Mouse (Mus musculus): Measurements from ENCODE around the gene Gm49373.

The Gm49373 gene

DNA sequence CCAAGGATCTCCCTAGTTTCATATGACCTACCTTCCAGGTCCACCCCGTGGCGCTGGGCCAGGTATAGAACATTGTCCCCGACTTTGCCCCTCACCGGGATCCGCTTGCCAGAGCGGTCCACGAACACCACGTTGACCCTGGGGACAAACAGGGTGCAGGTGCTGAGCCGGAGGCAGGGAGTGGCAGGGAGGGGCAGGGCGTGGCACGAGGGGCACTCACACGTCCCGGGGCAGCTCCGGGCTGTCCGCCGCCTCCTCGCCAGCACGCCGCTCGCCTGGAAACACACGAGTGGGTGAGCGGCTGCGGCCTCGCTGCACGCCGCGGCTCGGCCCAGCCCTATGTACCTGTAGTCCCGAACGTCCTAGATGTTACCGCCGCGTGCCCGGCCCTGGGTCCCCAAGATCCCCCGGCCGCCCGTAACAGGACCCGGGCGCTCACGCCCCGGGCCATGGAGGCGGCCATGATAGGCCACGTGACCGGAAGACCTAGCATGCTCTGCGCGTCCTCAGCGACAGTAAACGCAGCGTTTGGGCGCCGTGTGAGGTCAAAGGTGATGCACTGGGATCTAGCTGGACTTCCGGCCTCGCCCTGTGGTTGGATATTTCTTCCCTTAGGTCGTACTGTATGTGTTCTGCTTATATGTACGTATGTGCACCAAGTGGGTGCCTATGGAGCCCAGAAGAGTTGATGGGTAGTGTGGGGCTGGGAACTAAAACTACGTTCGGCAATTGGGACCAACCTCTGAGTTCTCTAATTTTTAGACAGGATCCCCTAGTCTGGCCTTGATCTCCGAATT is at the start of gene Gm49373, which contains the start of gene Fdx1l:
Gene Gm49373 (minus strand): TSS at position 53 of the 797 bp plus-strand sequence.
Gene Fdx1l (minus strand): TSS at position 571 of the 797 bp plus-strand sequence.
- peak; percentile 90 to 92 for DNase-seq

DNA sequence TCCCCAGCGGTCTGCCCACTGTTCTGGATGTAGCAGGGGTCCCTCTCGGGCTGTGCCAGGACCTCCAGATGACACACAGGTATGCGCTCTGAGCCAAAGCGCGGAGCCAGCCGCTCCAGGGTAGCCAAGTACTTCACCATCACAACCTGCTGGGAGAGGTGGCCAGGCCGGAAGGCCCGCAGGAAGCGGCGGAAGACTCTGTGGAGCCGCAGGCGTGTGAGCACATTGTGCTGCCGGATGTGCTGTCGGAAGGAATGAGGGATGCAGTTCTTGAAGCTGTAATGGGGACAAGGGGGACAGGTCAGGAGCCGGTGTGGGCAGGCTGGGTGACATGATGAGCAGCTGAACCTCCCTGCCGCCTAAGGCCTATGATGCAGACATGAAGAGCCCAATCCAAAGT is 48.6 kb upstream of the Gm49373 start:
- peak in 1 of 2 experiments; percentile 22 for DNase-seq

DNA sequence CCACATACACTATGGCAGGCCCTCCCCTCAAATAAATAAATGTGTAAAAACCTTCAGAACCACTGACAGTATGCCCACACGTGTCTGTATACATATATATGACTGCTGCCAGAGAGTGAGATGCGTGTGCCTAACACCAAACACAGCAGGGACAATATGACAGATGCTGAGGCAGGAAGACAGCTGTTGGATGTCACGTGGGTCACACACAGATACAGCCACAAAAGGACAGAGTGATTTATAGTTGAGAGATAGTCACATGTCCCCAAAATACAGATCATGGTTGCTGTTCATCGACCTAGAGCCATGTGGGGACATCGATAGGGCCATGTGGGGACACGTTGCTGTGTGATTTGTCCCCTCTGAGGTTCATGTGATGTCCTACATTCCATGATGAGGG is 44.2 kb upstream of the Gm49373 start:
- no peak for DNase-seq

DNA sequence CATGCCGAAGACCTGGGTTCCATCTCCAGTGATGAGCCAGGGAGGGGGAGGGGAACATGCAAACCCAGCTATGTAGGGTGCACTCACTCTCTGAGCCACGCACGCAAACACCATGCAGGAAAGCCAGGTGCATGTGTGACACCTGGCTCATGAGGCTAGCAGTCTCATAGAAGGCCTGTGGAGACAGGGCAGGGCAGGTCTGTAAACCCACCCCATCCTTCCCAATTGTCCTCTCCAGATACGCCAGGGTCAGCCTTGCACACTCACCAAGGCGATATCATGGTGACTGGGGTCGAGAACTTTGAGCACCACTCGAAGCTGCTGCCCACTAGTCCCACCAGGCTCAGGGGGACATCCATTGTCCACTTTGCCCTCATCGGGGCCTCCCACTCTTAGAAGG is 42.2 kb upstream of the Gm49373 start:
- DNase-seq, result no peak

DNA sequence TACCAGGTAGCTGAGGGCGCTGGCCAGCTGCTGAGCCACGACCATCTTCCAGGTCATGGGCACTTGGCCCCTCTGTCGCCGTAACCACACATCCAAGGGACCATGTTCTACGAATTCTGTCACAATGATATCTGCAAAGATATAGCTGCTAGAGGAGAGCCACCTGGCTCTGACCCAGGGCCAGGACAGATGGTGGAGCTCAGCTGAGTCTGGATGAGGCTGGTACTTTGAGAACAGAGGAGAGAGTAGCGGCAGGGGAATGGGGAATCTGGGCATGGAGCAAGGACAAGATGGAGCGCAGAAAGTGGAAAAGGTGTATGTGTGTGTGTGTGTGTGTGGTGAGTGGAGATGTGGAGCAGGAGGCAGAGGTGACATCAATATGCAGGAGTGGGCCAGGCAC is 41.3 kb upstream of the Gm49373 start:
- DNase-seq, result no peak

DNA sequence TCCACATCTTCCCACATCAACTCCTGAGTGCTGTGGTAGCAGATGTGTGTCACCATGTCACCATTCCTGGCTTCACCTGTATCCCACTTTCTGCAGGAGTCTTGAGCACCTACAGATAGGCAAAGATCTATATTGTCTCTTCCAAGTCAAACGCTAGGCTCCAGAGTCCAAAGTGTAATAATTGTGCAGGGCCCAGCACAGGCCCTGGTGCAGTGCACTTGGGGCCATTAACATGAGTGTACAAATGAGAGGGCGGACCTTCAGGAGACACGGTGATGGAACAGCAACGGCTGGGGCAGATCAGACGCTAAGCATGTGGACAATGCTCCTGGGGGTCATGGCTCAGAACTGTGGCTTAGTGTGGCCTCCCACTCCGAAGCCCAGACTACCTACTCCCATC is 40.9 kb upstream of the Gm49373 start:
- DNase-seq, result no peak

DNA sequence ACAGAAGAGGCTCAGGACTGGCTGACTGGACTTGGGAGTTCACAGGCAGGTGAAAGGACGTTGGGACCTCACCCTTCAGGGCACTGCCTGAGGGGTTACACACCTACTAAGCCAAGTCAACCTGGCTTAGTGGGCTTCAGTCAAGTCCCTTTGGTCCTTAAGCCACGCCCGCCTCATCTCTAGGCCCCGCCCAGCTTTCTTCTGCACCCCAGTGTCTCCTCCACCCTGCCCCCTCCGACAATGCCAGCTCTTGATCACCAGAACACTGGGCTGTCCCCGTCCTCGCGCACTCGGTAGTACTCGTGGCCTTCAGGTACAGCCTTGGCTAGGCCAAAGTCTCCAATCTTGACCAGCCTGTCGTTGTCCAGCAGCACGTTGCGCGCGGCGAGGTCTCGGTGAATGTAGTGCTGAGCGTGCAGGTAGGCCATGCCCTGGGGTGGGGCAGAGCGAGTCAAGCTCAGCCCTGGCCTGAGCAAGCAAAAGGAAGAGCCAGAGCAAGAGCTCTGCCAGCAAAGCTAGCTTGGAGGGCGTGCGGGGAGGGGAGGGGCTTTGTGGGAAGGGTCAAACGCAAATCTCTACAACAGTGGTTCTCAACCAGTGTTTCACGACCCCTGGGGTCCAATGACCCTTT is 34.8 kb upstream of the Gm49373 start:
- no peak for DNase-seq

DNA sequence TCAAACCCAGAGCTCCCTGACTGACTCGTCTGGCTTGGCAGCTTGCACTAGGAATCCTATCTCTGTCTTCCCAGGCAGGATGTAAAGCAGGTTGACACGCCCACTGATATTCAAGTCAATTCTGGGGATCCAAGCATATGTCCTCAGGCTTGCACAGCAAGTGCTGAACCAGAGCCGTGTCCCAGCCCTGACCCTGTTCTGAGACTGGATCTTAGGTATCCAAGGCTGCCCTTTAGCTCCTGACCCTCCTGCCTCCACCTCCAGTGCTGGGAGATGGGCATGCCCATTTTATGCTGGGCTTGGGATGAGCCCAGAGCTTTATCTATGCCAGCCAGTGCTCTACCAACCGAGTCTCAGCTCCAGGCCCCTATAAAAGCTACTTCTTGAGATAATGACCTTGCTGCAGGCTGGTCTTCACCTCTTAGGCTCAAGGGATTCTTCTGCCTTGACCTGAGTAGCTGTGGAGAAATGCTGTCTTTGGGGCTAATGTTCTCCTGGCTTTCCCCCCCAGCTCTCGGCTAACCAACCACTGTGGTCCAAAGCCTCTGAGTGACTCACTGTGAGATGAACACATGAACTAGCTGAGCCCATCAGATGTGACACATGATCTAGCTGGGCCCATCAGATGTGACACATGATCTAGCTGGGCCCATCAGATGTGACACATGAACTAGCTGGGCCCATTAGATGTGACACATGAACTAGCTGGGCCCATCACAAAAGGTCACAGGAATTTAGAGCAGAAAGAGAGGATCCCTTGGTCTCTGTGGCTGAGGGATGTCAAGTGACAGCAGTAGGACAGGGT is 33.1 kb upstream of the Gm49373 start:
- DNase-seq, result no peak

DNA sequence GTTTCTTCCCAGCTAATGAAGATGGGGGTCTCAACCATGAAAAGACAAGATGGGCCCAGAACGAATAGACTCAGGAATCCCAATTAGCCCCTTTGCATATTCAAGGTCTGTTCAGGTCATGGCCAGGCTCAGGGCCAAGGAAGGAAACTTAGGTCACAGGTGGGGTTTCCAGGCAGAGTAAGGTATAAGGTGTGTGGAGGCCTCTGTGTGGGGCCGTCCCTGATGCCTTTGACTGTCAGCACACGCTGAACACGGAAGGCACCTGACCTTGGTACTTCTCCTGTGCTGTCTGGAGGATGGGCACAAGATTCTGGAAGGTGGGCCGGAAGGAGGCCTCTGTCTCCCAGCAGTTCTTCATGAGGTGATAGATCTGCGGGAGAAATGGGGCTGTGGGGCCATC is 31.9 kb upstream of the Gm49373 start:
- no peak for DNase-seq

DNA sequence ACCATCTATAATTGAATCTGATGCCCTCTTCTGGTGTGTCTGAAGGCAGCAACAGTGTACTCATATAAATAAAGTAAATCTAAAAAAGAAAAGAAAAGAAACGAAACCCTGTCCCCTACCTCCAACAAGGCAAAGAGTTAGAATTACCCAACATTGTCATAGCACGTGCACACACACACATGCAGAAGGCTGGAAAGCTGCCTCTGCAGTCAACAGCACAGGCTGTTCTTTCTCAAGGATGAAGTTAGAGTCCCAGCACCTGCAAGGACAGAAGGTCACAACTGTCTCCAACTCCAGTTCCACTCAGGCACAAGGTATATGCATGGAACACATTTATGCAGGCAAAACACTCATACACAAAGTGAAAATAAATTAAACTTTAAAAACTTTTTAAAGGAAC is 29.2 kb upstream of the Gm49373 start:
- DNase-seq, result no peak

DNA sequence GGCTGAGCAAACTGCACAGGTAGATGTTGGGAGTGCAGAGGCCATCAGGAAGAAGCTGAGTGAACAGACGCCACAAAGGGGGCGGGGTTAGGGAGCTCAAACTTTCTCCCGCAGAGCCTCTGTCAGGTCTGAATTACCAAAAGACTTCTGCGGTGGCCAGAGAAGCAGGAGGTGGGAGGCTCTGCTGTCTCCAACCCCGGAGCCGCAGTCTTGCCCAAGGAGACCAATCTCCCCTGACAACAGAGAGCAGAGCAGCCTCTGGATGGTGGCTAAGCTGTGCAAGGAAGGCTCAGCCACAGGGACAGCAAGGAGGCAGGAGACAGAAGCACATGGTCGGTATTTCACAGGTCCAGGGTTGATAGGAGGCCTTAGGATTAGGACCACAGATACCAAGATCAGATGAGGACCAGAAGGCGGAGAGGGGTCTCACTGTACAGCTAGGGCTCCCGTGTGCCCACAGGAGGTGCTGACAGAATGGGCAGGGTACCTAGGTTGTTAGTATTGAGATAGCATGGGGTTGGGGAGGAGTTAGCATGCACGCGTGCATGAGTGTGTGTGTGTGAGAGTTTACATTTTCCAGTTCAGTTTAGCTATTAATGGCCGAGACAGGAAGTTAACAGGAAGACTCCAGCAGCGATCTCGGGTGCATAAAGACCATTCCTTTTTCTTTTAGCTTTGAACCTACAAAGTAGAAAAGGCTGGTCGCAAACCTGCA is 27.7 kb upstream of the Gm49373 start:
- no peak for DNase-seq

DNA sequence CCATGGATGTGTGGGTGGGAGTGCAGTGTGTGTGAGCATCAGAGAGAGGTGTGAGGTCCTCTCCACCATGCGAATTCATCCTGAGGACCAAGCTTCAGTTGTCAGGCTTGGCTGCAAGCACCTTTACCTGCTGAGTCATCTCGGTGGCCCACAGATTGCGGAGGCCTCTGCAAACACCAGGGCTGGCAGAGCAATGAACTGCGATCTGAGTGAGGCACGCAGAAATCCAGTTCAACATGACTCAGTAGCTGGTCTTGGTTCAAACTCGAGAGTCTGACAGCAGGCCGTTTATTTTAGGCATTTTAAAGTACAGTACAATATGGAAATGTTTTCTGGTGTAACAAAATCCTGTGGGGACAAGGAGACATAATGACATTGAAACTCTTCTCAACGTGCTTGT is 24.9 kb upstream of the Gm49373 start:
- DNase-seq, result no peak

DNA sequence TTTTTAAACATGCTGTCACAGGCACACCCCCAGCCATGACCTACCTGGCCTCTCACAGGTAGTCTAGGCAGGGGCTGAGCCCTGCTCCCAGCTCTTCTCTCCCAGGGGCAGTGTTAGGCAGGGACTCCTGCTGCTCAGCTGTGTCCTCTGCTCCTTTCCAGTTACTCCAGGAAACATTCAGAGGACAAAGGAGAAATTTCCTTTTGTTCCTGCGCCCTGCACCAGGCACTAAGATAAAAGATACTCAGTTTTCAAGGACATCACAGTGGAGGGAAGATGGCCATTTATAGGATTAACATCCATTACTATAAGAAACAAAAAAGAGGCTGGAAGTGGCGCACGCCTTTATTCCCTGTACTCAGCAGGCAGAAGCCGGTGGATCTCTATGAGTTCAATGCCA is 23.1 kb upstream of the Gm49373 start:
- DNase-seq, result no peak

DNA sequence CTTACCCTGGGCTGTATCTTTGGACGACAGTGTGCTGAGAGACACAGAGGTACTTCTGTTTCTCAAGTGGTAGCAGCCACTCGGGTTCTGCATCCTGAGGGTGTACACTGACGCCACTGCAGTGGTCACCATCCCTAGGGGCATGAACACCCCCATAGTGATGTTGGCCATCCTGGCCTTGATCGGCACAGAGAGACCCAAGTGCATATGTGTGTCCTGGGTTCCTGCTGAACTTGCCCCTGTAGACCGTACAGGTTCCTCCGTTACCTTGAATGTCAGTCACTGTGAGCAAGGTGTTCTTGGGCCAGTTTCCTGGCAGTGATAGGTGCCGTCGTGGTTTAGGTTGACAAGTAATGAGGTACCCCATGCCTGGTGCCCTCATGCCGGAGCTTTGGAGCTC is 20.5 kb upstream of the Gm49373 start:
- DNase-seq, result no peak

DNA sequence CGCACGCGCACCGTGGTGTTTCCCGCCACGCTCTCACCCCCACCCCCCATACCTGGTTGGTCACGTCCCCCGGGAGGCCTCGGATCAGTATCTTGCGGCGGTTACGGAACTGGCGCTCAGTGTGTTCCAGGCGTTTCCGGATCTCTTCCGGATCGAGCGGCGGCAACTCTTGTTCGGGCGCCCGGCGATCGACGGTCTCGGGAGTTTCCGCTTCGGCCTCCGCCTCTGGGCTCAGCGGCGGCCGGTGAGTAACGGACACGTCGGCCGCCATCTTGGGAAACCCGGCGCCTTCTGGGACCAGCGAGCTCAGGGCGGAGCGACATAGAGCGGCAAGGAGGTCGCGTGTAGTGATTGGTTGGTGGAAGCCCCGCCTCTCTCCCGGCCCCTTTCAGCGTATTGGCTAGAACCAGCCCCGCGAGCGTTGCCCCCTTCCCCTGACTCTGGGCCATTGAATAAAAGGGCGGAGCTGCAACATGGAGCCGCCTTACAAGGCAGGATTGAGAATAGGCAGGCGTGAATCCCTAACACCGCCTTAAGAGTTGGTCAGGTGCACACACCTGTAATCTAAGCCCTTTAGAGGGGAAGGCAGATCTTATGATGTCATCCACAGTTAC is 18.9 kb upstream of the Gm49373 start, which contains the start of the genes Gm38431 and Raver1:
Gene Gm38431 (minus strand): TSS at position 291 of the 614 bp plus-strand sequence.
Gene Raver1 (minus strand): TSS at position 302 of the 614 bp plus-strand sequence.
- DNase-seq, result peak; percentile 99

DNA sequence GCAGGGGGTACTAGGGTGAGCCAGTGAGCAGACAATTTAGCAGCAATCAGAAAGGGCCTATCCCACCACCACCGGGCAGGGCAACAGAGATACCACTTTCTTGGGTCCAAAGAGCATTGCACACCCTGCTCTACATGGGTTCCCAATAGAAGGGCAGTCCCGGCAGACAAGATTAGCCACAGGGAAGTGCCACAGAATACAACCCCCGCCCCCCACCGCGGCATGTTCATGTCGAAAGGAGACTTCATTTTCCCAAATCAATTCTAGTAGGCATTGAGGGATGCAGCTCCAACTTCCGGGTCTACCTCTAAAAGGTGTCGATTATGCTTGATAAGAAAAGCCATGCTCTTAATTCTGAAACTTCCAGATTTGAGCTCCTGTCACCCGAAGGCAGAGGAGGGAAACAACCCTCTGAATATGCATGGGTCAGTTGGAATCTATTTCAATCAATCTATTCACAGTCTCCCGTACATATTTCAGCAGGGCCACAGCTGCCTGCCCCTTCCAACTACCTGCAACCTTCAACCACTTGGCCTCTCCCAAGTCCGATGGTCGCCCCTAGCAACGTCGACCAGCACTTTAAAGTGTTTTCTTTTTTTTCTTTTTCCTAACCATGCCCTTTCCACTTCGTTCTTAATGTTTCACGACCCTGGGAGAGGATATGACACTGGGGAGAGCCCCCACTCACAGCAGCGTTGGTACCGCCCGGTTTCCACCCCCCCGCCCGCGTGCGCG is 18.2 kb upstream of the Gm49373 start:
- DNase-seq, result no peak

DNA sequence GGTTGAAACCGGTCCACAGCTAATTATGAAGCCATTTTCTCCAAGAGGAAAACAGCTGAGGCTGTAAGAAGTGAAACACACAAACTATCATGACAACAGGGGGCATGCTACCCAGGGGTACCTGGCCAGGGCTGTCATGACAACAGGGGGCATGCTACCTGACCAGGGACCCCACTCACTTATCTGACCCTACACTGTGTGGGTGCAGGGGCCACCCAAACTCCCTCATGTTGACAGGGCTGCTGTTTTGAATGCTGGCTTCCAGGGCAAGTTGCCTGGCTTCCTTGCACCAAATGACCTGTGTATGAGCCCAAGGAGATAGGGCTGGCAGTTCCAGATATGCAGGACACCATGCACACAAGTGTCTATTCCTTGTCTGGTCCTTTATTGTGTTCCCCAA is 17.6 kb upstream of the Gm49373 start:
- DNase-seq, result no peak

DNA sequence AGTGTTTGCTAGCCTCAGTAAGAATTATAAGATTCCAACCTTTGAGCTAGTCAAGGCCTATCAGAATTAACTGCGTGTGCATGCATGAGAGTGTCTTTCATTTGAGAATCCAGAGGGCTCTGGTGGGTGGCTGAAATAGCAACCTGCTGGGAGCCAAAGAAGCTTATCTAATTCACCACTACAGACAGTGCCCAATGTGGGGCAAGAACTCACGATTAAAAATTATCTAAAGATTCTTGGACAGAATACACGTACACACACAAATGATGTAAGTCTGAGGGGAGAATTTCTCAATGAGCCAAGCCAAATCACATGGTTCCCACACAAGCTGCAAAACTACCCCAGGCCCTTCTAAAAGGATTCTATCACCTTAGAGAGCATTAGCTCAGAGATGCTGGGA is 10.4 kb upstream of the Gm49373 start:
- DNase-seq, result no peak

DNA sequence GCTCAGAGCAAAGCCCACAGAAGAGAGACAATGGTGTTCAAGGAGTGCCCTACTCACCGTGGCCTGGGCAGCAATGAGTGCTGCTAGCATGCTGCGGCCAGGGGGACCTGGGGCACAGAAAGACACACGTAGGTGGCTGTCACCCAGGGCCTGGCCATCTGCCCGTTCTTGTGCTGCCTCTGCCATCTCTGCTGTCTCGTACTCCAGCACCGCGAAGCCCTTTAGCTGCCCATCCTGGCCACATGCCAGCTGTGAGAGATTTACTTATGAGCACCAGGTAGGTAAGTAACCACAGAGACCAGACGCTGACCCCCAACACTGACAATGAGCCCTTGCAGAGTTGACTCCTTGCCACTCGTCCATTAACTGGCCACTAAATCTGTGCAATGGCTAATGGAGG is 8.2 kb upstream of the Gm49373 start:
- no peak for DNase-seq

DNA sequence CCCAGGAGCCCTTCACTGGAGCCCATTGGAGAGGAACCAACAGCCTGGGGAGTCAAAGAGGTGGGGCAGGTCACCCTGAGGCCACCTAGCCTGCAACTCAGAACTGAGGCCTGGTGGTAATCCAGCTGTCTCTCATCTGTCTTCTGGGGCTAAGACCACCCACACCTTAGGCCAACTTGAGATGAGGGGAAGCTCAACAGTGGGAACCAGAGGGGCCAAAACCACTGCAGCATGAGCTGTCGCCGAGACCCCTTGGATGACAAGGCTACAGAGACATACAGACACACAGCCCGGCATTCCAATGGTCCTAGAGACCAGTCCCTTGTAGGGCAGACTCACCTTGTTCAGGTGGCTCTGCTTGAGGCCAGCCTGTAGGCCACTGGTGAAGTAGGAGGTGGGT is 2.7 kb upstream of the Gm49373 start:
- no peak for DNase-seq

DNA sequence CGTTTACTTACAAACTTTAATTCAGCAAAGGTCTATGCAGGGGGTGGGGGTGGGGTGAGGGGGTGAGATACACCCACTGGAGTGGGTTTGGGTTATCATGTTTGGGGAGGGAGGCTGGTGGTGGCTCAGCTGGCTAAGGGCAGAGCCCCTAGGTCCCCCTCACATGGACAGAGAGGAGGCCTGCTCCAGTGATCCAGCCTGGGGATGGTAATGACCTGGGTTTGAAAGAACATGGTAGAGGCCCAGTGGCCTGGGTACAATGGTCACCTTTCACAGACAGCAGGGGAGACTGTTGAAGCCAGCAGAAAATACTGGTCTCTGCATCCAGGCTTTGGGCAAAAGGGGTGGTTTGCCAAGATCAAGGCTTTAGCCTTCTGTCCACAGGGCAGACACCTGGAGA is 1.3 kb upstream of the Gm49373 start:
- peak in 1 of 2 experiments; percentile 6 for DNase-seq

DNA sequence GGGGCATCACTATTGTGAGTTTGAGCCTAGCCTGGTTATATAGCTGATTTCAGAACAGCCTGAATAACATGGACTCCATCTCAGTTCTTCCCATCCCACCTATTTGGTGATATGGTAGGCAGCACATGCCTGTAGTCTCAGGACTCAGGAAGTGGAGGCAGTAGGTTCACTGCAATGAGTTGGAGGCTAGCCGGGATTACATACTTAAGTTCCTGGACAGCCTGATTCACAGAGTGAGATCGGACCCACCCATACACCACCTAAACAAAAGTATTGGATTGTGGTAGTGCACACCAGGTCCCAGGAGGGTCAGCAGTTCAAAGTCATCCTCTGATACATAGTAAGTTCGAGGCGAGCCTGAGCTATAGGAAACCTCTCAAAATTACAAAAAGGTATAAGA is 255 bp downstream of the Gm49373 start:
- no peak for DNase-seq
